Mouse (Mus musculus): Measurements from ENCODE around the gene Ints1. TPM values are rescaled to one million over a fixed set of nuclear protein-coding genes. Genes with fewer than 3 reads are reported as not detected.
A peak's percentile ranks its signal among the peaks of the same experiment; 100 is the strongest.

Gene Ints1
- total and polyA plus RNA-seq, 2 experiments from 2014 or later = 22.4 to 119 TPM

- ATAC-seq = no peak
- no peak for DNase-seq
- Histone ChIP-seq H3K27ac (ENCODE audit: low read depth, low read length) (no peak overlapping the region), H3K9me3 (ENCODE audit: low read length) (no peaks in the 10 kb centered on the region), H3K9ac (no peak overlapping the region), H3K4me3 (ENCODE audit: low read depth, low read length) (no peak overlapping the region), H3K36me3 (ENCODE audit: insufficient read depth) (no peaks in the 10 kb centered on the region), H3K27me3 (ENCODE audit: insufficient read depth, low read length) (no peaks in the 10 kb centered on the region), H3K4me1 (ENCODE audit: insufficient read depth) (no peaks in the 10 kb centered on the region), H3K4me2 (ENCODE audit: low read depth) (no peak overlapping the region)
- no peak for TF ChIP-seq CTCF (IDR thresholded peaks at IDR 0.05; ENCODE audit: low read depth)
- WGBS = 79% methylated on average over 7 of the region's 7 CpGs
Observed at GRCm38 (mm10) chr5:139738592-139739315, 36.7 kb downstream of the Ints1 start.

DNA sequence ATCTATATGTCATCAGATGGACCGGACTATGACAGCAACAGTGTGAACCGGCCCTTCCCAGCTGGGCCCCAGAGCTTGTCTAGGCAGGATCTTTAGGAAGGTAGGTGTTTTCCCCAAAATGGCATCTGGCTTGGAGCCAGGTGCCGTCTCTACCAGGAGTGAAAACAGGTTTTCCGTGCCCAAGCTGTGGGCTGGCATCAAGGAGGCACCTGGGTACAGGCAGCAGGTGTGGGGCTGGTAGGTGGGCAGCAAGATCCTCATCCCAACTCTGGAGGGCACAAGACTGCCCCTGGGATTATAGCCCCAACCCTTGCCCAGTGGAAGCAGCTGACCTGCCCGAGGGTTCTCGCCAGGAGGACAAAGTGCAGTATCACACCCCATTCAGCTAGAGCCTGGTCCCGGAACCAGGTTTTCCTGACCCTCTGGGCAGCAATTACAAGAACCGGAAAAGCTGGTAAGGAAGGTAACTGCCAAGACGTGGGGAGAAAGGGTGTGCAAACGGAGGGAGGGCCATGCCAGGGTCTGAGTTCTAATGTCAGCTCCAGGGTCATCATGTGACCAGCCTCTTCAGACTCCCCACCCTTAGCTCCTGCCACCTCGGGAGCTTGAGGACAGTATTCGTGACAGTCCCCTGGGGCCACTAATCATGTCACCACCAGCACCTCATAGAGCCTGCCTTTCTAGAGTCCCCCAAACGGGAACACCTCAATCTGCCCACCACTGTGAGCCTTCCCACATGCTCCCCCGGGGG, 37.5 kb downstream of the Ints1 start:
- Histone ChIP-seq H3K27me3 (ENCODE audit: insufficient read depth, low read length) (no peaks in the 10 kb centered on the region), H3K9ac (no peak overlapping the region), H3K4me2 (ENCODE audit: low read depth) (no peak overlapping the region), H3K9me3 (ENCODE audit: low read length) (no peaks in the 10 kb centered on the region), H3K36me3 (ENCODE audit: insufficient read depth) (no peaks in the 10 kb centered on the region), H3K4me1 (ENCODE audit: insufficient read depth) (no peaks in the 10 kb centered on the region), H3K4me3 (ENCODE audit: low read depth, low read length) (no peak overlapping the region), H3K27ac (ENCODE audit: low read depth, low read length) (no peak overlapping the region)
- DNase-seq = no peak
- WGBS = 84% methylated on average over 14 of the region's 14 CpGs
- TF ChIP-seq CTCF (IDR thresholded peaks at IDR 0.05; ENCODE audit: low read depth) = no peak
- ATAC-seq = no peak

DNA sequence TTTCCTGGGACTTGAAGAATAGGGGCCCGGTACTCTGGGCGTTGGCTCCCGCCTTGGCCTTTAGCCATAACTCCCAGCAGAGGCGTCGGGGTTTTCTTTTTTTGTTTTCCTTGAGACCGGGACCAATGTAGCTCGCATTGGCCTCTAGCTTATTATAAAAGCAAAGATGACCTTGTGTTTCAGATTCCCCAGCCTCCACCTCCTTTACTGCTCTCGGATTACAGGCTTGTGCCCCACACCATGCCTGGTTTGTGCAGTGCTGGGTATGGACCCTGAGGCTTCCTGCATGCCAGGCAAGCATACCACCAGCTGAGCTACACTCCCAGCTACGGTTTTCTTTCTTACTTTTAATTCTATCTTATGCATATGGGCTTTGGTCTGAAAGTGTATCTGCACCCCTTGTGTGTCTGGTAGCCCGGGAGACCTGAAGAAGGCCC, 39.0 kb downstream of the Ints1 start:
- Histone ChIP-seq H3K27me3 (ENCODE audit: insufficient read depth, low read length) (no peaks in the 10 kb centered on the region), H3K4me2 (ENCODE audit: low read depth) (peak overlapping the region; percentile 95), H3K27ac (ENCODE audit: low read depth, low read length) (no peak overlapping the region), H3K36me3 (ENCODE audit: insufficient read depth) (no peaks in the 10 kb centered on the region), H3K9ac (peak overlapping the region; percentile 62; the same call in 1 of the 2 replicates), H3K4me1 (ENCODE audit: insufficient read depth) (no peaks in the 10 kb centered on the region), H3K4me3 (ENCODE audit: low read depth, low read length) (peak overlapping the region; percentile 50), H3K9me3 (ENCODE audit: low read length) (no peaks in the 10 kb centered on the region)
- 8% methylated on average over 10 of the region's 10 CpGs for WGBS
- TF ChIP-seq CTCF (IDR thresholded peaks at IDR 0.05; ENCODE audit: low read depth) = no peak
- DNase-seq = no peak
- ATAC-seq = peak; percentile 55

- TF ChIP-seq CTCF (IDR thresholded peaks at IDR 0.05; ENCODE audit: low read depth) = no peak
- no peaks in the 10 kb centered on the region for H3K4me1 ChIP-seq (ENCODE audit: insufficient read depth)
- H3K27me3 ChIP-seq (ENCODE audit: insufficient read depth, low read length) = no peaks in the 10 kb centered on the region
- peak within 1 kb of the TSS; percentile 50 for H3K4me3 ChIP-seq (ENCODE audit: low read depth, low read length)
- peak within 1 kb of the TSS; percentile 95 for H3K4me2 ChIP-seq (ENCODE audit: low read depth)
- H3K36me3 ChIP-seq (ENCODE audit: insufficient read depth) = no peaks in the 10 kb centered on the region
- ATAC-seq = peak; percentile 97
- H3K9me3 ChIP-seq (ENCODE audit: low read length) = no peaks in the 10 kb centered on the region
- peak within 1 kb of the TSS; percentile 62 for H3K9ac ChIP-seq
- peak; percentile 88 for DNase-seq
- H3K27ac ChIP-seq (ENCODE audit: low read depth, low read length) = no peak within 1 kb of the TSS
- WGBS = 5% methylated on average over 47 of the region's 50 CpGs
Observed at GRCm38 (mm10) chr5:139735677-139736503, 39.6 kb downstream of the Ints1 start, which contains the start of gene Micall2. Micall2 (minus strand) TSS chr5:139736336.

GRCm38 (mm10) chr5:139734746-139735145, 40.7 kb downstream of the Ints1 start:
- ATAC-seq = no peak
- TF ChIP-seq CTCF (IDR thresholded peaks at IDR 0.05; ENCODE audit: low read depth) = no peak
- Histone ChIP-seq H3K9ac (no peak overlapping the region), H3K4me2 (ENCODE audit: low read depth) (peak overlapping the region; percentile 95; the same call in 1 of the 2 replicates), H3K27me3 (ENCODE audit: insufficient read depth, low read length) (no peaks in the 10 kb centered on the region), H3K27ac (ENCODE audit: low read depth, low read length) (no peak overlapping the region), H3K4me1 (ENCODE audit: insufficient read depth) (no peaks in the 10 kb centered on the region), H3K9me3 (ENCODE audit: low read length) (no peaks in the 10 kb centered on the region), H3K4me3 (ENCODE audit: low read depth, low read length) (no peak overlapping the region), H3K36me3 (ENCODE audit: insufficient read depth) (no peaks in the 10 kb centered on the region)
- no peak for DNase-seq
- WGBS = 87% methylated on average over 7 of the region's 7 CpGs

- ATAC-seq = no peak
- no peak for TF ChIP-seq CTCF (IDR thresholded peaks at IDR 0.05; ENCODE audit: low read depth)
- Histone ChIP-seq H3K27ac (ENCODE audit: low read depth, low read length) (no peak overlapping the region), H3K36me3 (ENCODE audit: insufficient read depth) (no peaks in the 10 kb centered on the region), H3K4me3 (ENCODE audit: low read depth, low read length) (no peak overlapping the region), H3K4me2 (ENCODE audit: low read depth) (no peak overlapping the region), H3K4me1 (ENCODE audit: insufficient read depth) (no peaks in the 10 kb centered on the region), H3K27me3 (ENCODE audit: insufficient read depth, low read length) (no peaks in the 10 kb centered on the region), H3K9ac (no peak overlapping the region), H3K9me3 (ENCODE audit: low read length) (no peaks in the 10 kb centered on the region)
- no peak for DNase-seq
- 86% methylated on average over 3 of the region's 3 CpGs for WGBS
Observed at GRCm38 (mm10) chr5:139734016-139734415, 41.5 kb downstream of the Ints1 start.
